Mouse (Mus musculus): Measurements from ENCODE around the gene Cd248. TPM values are rescaled to one million over a fixed set of nuclear protein-coding genes. Genes with fewer than 3 reads are reported as not detected.

The Cd248 gene
- total and polyA plus RNA-seq, 2 experiments from 2014 or later: 15.7 to 22.0 TPM

- peaks cover 3% of the 10 kb centered on the region; the same call in 1 of the 2 replicates for H3K27me3 ChIP-seq (ENCODE audit: insufficient read depth, low read length)
- no peaks in the 10 kb centered on the region for H3K4me1 ChIP-seq (ENCODE audit: insufficient read depth, low read length)
- no peak overlapping the region for H3K9ac ChIP-seq (replicated peaks; ENCODE audit: low read length, poor library complexity, severe bottlenecking)
- H3K9me3 ChIP-seq (ENCODE audit: low read length): no peaks in the 10 kb centered on the region
- WGBS: 85% methylated on average over 5 of the region's 5 CpGs
- no peak for TF ChIP-seq CTCF (IDR thresholded peaks at IDR 0.05)
- no peak overlapping the region for H3K27ac ChIP-seq (ENCODE audit: low read depth, low read length)
- no peak overlapping the region for H3K4me2 ChIP-seq (ENCODE audit: low read depth, low read length, poor library complexity, severe bottlenecking)
- no peak for ATAC-seq (ENCODE audit: low FRiP score)
- no peak overlapping the region for H3K4me3 ChIP-seq (ENCODE audit: low read depth, low read length)
- no peak for DNase-seq (ENCODE audit: low spot score)
- no peaks in the 10 kb centered on the region for H3K36me3 ChIP-seq (ENCODE audit: insufficient read depth, low read length)
These were observed 5.8 kb upstream of the Cd248 start for GRCm38 (mm10) chr19:5062041-5062440.

- Histone ChIP-seq H3K36me3 (ENCODE audit: insufficient read depth, low read length) (no peaks in the 10 kb centered on the region), H3K27me3 (ENCODE audit: insufficient read depth, low read length) (peaks cover 4% of the 10 kb centered on the region; the same call in 1 of the 2 replicates), H3K4me2 (ENCODE audit: low read depth, low read length, poor library complexity, severe bottlenecking) (no peak overlapping the region), H3K4me1 (ENCODE audit: insufficient read depth, low read length) (no peaks in the 10 kb centered on the region), H3K27ac (ENCODE audit: low read depth, low read length) (no peak overlapping the region), H3K4me3 (ENCODE audit: low read depth, low read length) (no peak overlapping the region), H3K9me3 (ENCODE audit: low read length) (no peaks in the 10 kb centered on the region), H3K9ac (replicated peaks; ENCODE audit: low read length, poor library complexity, severe bottlenecking) (no peak overlapping the region)
- ATAC-seq (ENCODE audit: low FRiP score) (no peak), DNase-seq (ENCODE audit: low spot score) (no peak)
- WGBS: 90% methylated on average over 6 of the region's 6 CpGs
- no peak for TF ChIP-seq CTCF (IDR thresholded peaks at IDR 0.05)
These were observed 5.4 kb upstream of the Cd248 start for GRCm38 (mm10) chr19:5062446-5062845.

- Histone ChIP-seq H3K4me1 (ENCODE audit: insufficient read depth, low read length) (peaks cover 3% of the 10 kb centered on the region; the same call in 1 of the 2 replicates), H3K36me3 (ENCODE audit: insufficient read depth, low read length) (no peaks in the 10 kb centered on the region), H3K9ac (replicated peaks; ENCODE audit: low read length, poor library complexity, severe bottlenecking) (no peak overlapping the region), H3K27me3 (ENCODE audit: insufficient read depth, low read length) (peaks cover 25% of the 10 kb centered on the region), H3K27ac (ENCODE audit: low read depth, low read length) (no peak overlapping the region), H3K9me3 (ENCODE audit: low read length) (no peaks in the 10 kb centered on the region), H3K4me3 (ENCODE audit: low read depth, low read length) (no peak overlapping the region), H3K4me2 (ENCODE audit: low read depth, low read length, poor library complexity, severe bottlenecking) (no peak overlapping the region)
- no peak for DNase-seq (ENCODE audit: low spot score)
- 64% methylated on average over 7 of the region's 7 CpGs for WGBS
- no peak for ATAC-seq (ENCODE audit: low FRiP score)
- no peak for TF ChIP-seq CTCF (IDR thresholded peaks at IDR 0.05)
These were observed 2.8 kb upstream of the Cd248 start for GRCm38 (mm10) chr19:5065104-5065503.

- ATAC-seq (ENCODE audit: low FRiP score) (no peak), DNase-seq (ENCODE audit: low spot score) (no peak)
- no peak overlapping the region for H3K27ac ChIP-seq (ENCODE audit: low read depth, low read length)
- H3K9ac ChIP-seq (replicated peaks; ENCODE audit: low read length, poor library complexity, severe bottlenecking): no peak overlapping the region
- peaks cover 11% of the 10 kb centered on the region for H3K4me1 ChIP-seq (ENCODE audit: insufficient read depth, low read length)
- peak overlapping the region; percentile 38; the same call in 1 of the 2 replicates for H3K4me3 ChIP-seq (ENCODE audit: low read depth, low read length)
- H3K36me3 ChIP-seq (ENCODE audit: insufficient read depth, low read length): no peaks in the 10 kb centered on the region
- H3K27me3 ChIP-seq (ENCODE audit: insufficient read depth, low read length): peaks cover 25% of the 10 kb centered on the region
- H3K4me2 ChIP-seq (ENCODE audit: low read depth, low read length, poor library complexity, severe bottlenecking): peak overlapping the region; percentile 74
- no peaks in the 10 kb centered on the region for H3K9me3 ChIP-seq (ENCODE audit: low read length)
- WGBS: 14% methylated on average over 15 of the region's 15 CpGs
- TF ChIP-seq CTCF (IDR thresholded peaks at IDR 0.05): no peak
These were observed 658 bp upstream of the Cd248 start for GRCm38 (mm10) chr19:5067040-5067799.

- peaks cover 11% of the 10 kb centered on the region for H3K4me1 ChIP-seq (ENCODE audit: insufficient read depth, low read length)
- WGBS: 32% methylated on average over 21 of the region's 21 CpGs
- H3K27me3 ChIP-seq (ENCODE audit: insufficient read depth, low read length): peaks cover 25% of the 10 kb centered on the region
- DNase-seq (ENCODE audit: low spot score): no peak
- no peaks in the 10 kb centered on the region for H3K36me3 ChIP-seq (ENCODE audit: insufficient read depth, low read length)
- no peak overlapping the region for H3K27ac ChIP-seq (ENCODE audit: low read depth, low read length)
- peak overlapping the region; percentile 54; the same call in 1 of the 2 replicates for H3K9ac ChIP-seq (replicated peaks; ENCODE audit: low read length, poor library complexity, severe bottlenecking)
- no peak for TF ChIP-seq CTCF (IDR thresholded peaks at IDR 0.05)
- ATAC-seq (ENCODE audit: low FRiP score): peak; percentile 9; the same call in 1 of the 2 replicates
- H3K4me3 ChIP-seq (ENCODE audit: low read depth, low read length): peak overlapping the region; percentile 38
- H3K9me3 ChIP-seq (ENCODE audit: low read length): no peaks in the 10 kb centered on the region
- peak overlapping the region; percentile 74 for H3K4me2 ChIP-seq (ENCODE audit: low read depth, low read length, poor library complexity, severe bottlenecking)
These were observed 824 bp downstream of the Cd248 start for GRCm38 (mm10) chr19:5068570-5069234.

- no peak for TF ChIP-seq CTCF (IDR thresholded peaks at IDR 0.05)
- H3K4me1 ChIP-seq (ENCODE audit: insufficient read depth, low read length): peaks cover 11% of the 10 kb centered on the region
- ATAC-seq (ENCODE audit: low FRiP score) (no peak), DNase-seq (ENCODE audit: low spot score) (no peak)
- peak overlapping the region; percentile 1 for H3K4me2 ChIP-seq (ENCODE audit: low read depth, low read length, poor library complexity, severe bottlenecking)
- H3K4me3 ChIP-seq (ENCODE audit: low read depth, low read length): no peak overlapping the region
- WGBS: 91% methylated on average over 5 of the region's 5 CpGs
- no peaks in the 10 kb centered on the region for H3K9me3 ChIP-seq (ENCODE audit: low read length)
- no peak overlapping the region for H3K9ac ChIP-seq (replicated peaks; ENCODE audit: low read length, poor library complexity, severe bottlenecking)
- no peak overlapping the region for H3K27ac ChIP-seq (ENCODE audit: low read depth, low read length)
- H3K27me3 ChIP-seq (ENCODE audit: insufficient read depth, low read length): peaks cover 29% of the 10 kb centered on the region
- no peaks in the 10 kb centered on the region for H3K36me3 ChIP-seq (ENCODE audit: insufficient read depth, low read length)
These were observed 1.6 kb downstream of the Cd248 start for GRCm38 (mm10) chr19:5069486-5069885.
